Mouse (Mus musculus) forebrain, embryonic 10.5 days (tissue): ENCODE data around the gene Adprhl1. TPM values are rescaled to one million over a fixed set of nuclear protein-coding genes. Genes with fewer than 3 reads are reported as not detected.

Source experiments
- DNase-seq: peaks from one replicate; pipeline ENCODE4 v3.0.0-alpha.2; 2017; ENCODE audit warnings: low spot score; ENCODE audit errors: extremely low spot score
- H3K27ac ChIP-seq: fragments of 300-500 bp; sonication (generic); 2 replicates; pipeline ENCODE4 v1.5.1; 2016; ENCODE audit warnings: mild to moderate bottlenecking
- H3K27me3 ChIP-seq: fragments of 300-500 bp; sonication (generic); 2 replicates; pipeline ENCODE4 v1.6.1; 2016; ENCODE audit warnings: mild to moderate bottlenecking; ENCODE audit not compliant: poor library complexity, severe bottlenecking
- H3K36me3 ChIP-seq: fragments of 300-500 bp; sonication (generic); replicated peaks from 2 replicates; pipeline ENCODE4 v1.6.1; 2016; ENCODE audit warnings: mild to moderate bottlenecking, moderate library complexity
- H3K4me1 ChIP-seq: fragments of 300-500 bp; sonication (generic); 2 replicates; pipeline ENCODE4 v1.6.1; 2016
- H3K4me3 ChIP-seq: fragments of 300-500 bp; sonication (generic); 2 replicates; pipeline ENCODE4 v1.5.1; 2016; ENCODE audit warnings: mild to moderate bottlenecking, moderate library complexity
- H3K9me3 ChIP-seq: fragments of 300-500 bp; sonication (generic); 2 replicates; pipeline ENCODE4 v1.6.1; 2016; ENCODE audit warnings: mild to moderate bottlenecking, moderate library complexity
- WGBS: fragments of 180-500 bp; shearing (Covaris S2); methylation state at CpG from one replicate; pipeline ENCODE4 v1.1.7; 2016; 5-methylcytosine and 5-hydroxymethylcytosine counted together
- polyA plus RNA-seq: library from polyadenylated mRNA; unstranded; fragments of >200 nt; fragmentation: Nextera tagmentation; extraction: Ambion mirVana; gene quantifications from 2 replicates; pipeline ENCODE4 v1.2.1, GENCODE M21; 2016

Adprhl1 gene
- polyA plus RNA-seq, 1 experiment from 2014 or later: not detected

- no peaks in the 10 kb centered on the region for H3K9me3 ChIP-seq
- H3K36me3 ChIP-seq: peaks cover 52% of the 10 kb centered on the region
- H3K27me3 ChIP-seq: no peaks in the 10 kb centered on the region
- H3K27ac ChIP-seq: no peak overlapping the region
- DNase-seq: no peak
- no peak overlapping the region for H3K4me3 ChIP-seq
- WGBS: 88% methylated on average over 8 of the region's 8 CpGs
- H3K4me1 ChIP-seq: no peaks in the 10 kb centered on the region
These were observed 67.1 kb downstream of the Adprhl1 start for GRCm38 (mm10) chr8:13186819-13187218.

GRCm38 (mm10) chr8:13181691-13181976 is 72.3 kb downstream of the Adprhl1 start:
- WGBS: 51% methylated on average over 2 of the region's 2 CpGs
- Histone ChIP-seq H3K27ac (no peak overlapping the region), H3K9me3 (no peaks in the 10 kb centered on the region), H3K27me3 (no peaks in the 10 kb centered on the region), H3K4me1 (no peaks in the 10 kb centered on the region), H3K36me3 (peaks cover 60% of the 10 kb centered on the region), H3K4me3 (no peak overlapping the region)
- no peak for DNase-seq

- no peaks in the 10 kb centered on the region for H3K27me3 ChIP-seq
- no peak overlapping the region for H3K27ac ChIP-seq
- WGBS: 88% methylated on average over 18 of the region's 18 CpGs
- DNase-seq: no peak
- H3K4me1 ChIP-seq: no peaks in the 10 kb centered on the region
- no peaks in the 10 kb centered on the region for H3K9me3 ChIP-seq
- peaks cover 62% of the 10 kb centered on the region for H3K36me3 ChIP-seq
- H3K4me3 ChIP-seq: no peak overlapping the region
These were observed 72.9 kb downstream of the Adprhl1 start for GRCm38 (mm10) chr8:13180911-13181690.

- H3K4me1 ChIP-seq: no peaks in the 10 kb centered on the region
- no peak overlapping the region for H3K4me3 ChIP-seq
- H3K9me3 ChIP-seq: no peaks in the 10 kb centered on the region
- H3K27me3 ChIP-seq: no peaks in the 10 kb centered on the region
- H3K36me3 ChIP-seq: peaks cover 62% of the 10 kb centered on the region
- no peak overlapping the region for H3K27ac ChIP-seq
- WGBS: 92% methylated on average over 9 of the region's 9 CpGs
- DNase-seq: no peak
These were observed 73.6 kb downstream of the Adprhl1 start for GRCm38 (mm10) chr8:13180408-13180807.

GRCm38 (mm10) chr8:13179948-13180347 is 74.0 kb downstream of the Adprhl1 start:
- Histone ChIP-seq H3K4me3 (no peak overlapping the region), H3K4me1 (no peaks in the 10 kb centered on the region), H3K36me3 (peaks cover 62% of the 10 kb centered on the region), H3K9me3 (no peaks in the 10 kb centered on the region), H3K27ac (no peak overlapping the region), H3K27me3 (no peaks in the 10 kb centered on the region)
- 89% methylated on average over 7 of the region's 7 CpGs for WGBS
- DNase-seq: no peak

GRCm38 (mm10) chr8:13179482-13179881 is 74.5 kb downstream of the Adprhl1 start:
- H3K4me3 ChIP-seq: no peak overlapping the region
- no peak for DNase-seq
- H3K4me1 ChIP-seq: no peaks in the 10 kb centered on the region
- no peaks in the 10 kb centered on the region for H3K27me3 ChIP-seq
- H3K27ac ChIP-seq: no peak overlapping the region
- 81% methylated on average over 6 of the region's 6 CpGs for WGBS
- no peaks in the 10 kb centered on the region for H3K9me3 ChIP-seq
- peaks cover 62% of the 10 kb centered on the region for H3K36me3 ChIP-seq

- no peak overlapping the region for H3K27ac ChIP-seq
- no peak overlapping the region for H3K4me3 ChIP-seq
- peaks cover 66% of the 10 kb centered on the region for H3K36me3 ChIP-seq
- DNase-seq: no peak
- no peaks in the 10 kb centered on the region for H3K27me3 ChIP-seq
- WGBS: 89% methylated on average over 5 of the region's 5 CpGs
- no peaks in the 10 kb centered on the region for H3K9me3 ChIP-seq
- no peaks in the 10 kb centered on the region for H3K4me1 ChIP-seq
These were observed 75.8 kb downstream of the Adprhl1 start for GRCm38 (mm10) chr8:13178137-13178536.

GRCm38 (mm10) chr8:13177173-13177852 is 76.6 kb downstream of the Adprhl1 start:
- no peak for DNase-seq
- Histone ChIP-seq H3K4me1 (no peaks in the 10 kb centered on the region), H3K9me3 (no peaks in the 10 kb centered on the region), H3K27ac (no peak overlapping the region), H3K4me3 (no peak overlapping the region), H3K27me3 (no peaks in the 10 kb centered on the region), H3K36me3 (peaks cover 70% of the 10 kb centered on the region)
- 94% methylated on average over 7 of the region's 7 CpGs for WGBS

GRCm38 (mm10) chr8:13175650-13176049 is 78.3 kb downstream of the Adprhl1 start:
- no peaks in the 10 kb centered on the region for H3K27me3 ChIP-seq
- no peak overlapping the region for H3K4me3 ChIP-seq
- H3K9me3 ChIP-seq: no peaks in the 10 kb centered on the region
- WGBS: 89% methylated on average over 1 of the region's 1 CpGs
- no peak overlapping the region for H3K27ac ChIP-seq
- H3K4me1 ChIP-seq: no peaks in the 10 kb centered on the region
- H3K36me3 ChIP-seq: peaks cover 86% of the 10 kb centered on the region
- no peak for DNase-seq

- no peak overlapping the region for H3K27ac ChIP-seq
- no peaks in the 10 kb centered on the region for H3K4me1 ChIP-seq
- H3K9me3 ChIP-seq: no peaks in the 10 kb centered on the region
- H3K4me3 ChIP-seq: no peak overlapping the region
- 91% methylated on average over 4 of the region's 4 CpGs for WGBS
- no peak for DNase-seq
- H3K36me3 ChIP-seq: peaks cover 95% of the 10 kb centered on the region
- no peaks in the 10 kb centered on the region for H3K27me3 ChIP-seq
These were observed 79.2 kb downstream of the Adprhl1 start for GRCm38 (mm10) chr8:13174811-13175210.

GRCm38 (mm10) chr8:13174305-13174704 is 79.7 kb downstream of the Adprhl1 start:
- H3K27me3 ChIP-seq: no peaks in the 10 kb centered on the region
- no peak for DNase-seq
- no peaks in the 10 kb centered on the region for H3K9me3 ChIP-seq
- peaks cover 99% of the 10 kb centered on the region for H3K36me3 ChIP-seq
- H3K4me1 ChIP-seq: no peaks in the 10 kb centered on the region
- H3K27ac ChIP-seq: no peak overlapping the region
- no peak overlapping the region for H3K4me3 ChIP-seq
- WGBS: 93% methylated on average over 4 of the region's 4 CpGs
